Mouse (Mus musculus): ENCODE results near the gene Clcn5. TPM values are rescaled to one million over a fixed set of nuclear protein-coding genes. Genes with fewer than 3 reads are reported as not detected.

Gene Clcn5
- polyA plus RNA-seq, 1 experiment: 9.3 TPM

- peak; percentile 51; the same call in 1 of the 2 replicates for TF ChIP-seq POLR2A (IDR thresholded peaks at IDR 0.05; ENCODE audit: borderline replicate concordance, insufficient read depth, low read length)
- TF ChIP-seq CTCF (IDR thresholded peaks at IDR 0.05; ENCODE audit: borderline replicate concordance, insufficient read depth, low read depth, low read length): no peak
- Histone ChIP-seq H3K4me1 (ENCODE audit: control insufficient read depth, insufficient read depth, low read length) (no peaks in the 10 kb centered on the region; the same call in 1 of the 2 replicates), H3K27ac (ENCODE audit: insufficient read depth, low read length) (peak overlapping the region; percentile 83), H3K27me3 (ENCODE audit: control insufficient read depth, insufficient read depth, low read length) (no peaks in the 10 kb centered on the region), H3K4me3 (replicated peaks; ENCODE audit: insufficient read depth, low read depth, low read length) (peak overlapping the region; percentile 66)
- WGBS: 6% methylated on average over 17 of the region's 17 CpGs
- DNase-seq: peak; percentile 76 to 81
Observed at GRCm38 (mm10) chrX:7188311-7188807, 130.8 kb downstream of the Clcn5 start.

- H3K27me3 ChIP-seq (ENCODE audit: control insufficient read depth, insufficient read depth, low read length): no peaks in the 10 kb centered on the region
- H3K4me1 ChIP-seq (ENCODE audit: control insufficient read depth, insufficient read depth, low read length): no peaks in the 10 kb centered on the region; the same call in 1 of the 2 replicates
- peak; percentile 27 to 31 for DNase-seq
- H3K4me3 ChIP-seq (replicated peaks; ENCODE audit: insufficient read depth, low read depth, low read length): peak overlapping the region; percentile 66
- peak overlapping the region; percentile 83 for H3K27ac ChIP-seq (ENCODE audit: insufficient read depth, low read length)
- TF ChIP-seq CTCF (IDR thresholded peaks at IDR 0.05; ENCODE audit: borderline replicate concordance, insufficient read depth, low read depth, low read length): no peak
- WGBS: 7% methylated on average over 10 of the region's 10 CpGs
Observed at GRCm38 (mm10) chrX:7187455-7188310, 131.5 kb downstream of the Clcn5 start.

- H3K4me1 ChIP-seq (ENCODE audit: control insufficient read depth, insufficient read depth, low read length): no peaks in the 10 kb centered on the region
- H3K27me3 ChIP-seq (ENCODE audit: control insufficient read depth, insufficient read depth, low read length): no peaks in the 10 kb centered on the region
- WGBS: 82% methylated on average over 5 of the region's 5 CpGs
- H3K27ac ChIP-seq (ENCODE audit: insufficient read depth, low read length): no peak overlapping the region
- DNase-seq: no peak
- H3K4me3 ChIP-seq (replicated peaks; ENCODE audit: insufficient read depth, low read depth, low read length): no peak overlapping the region
- TF ChIP-seq POLR2A (IDR thresholded peaks at IDR 0.05; ENCODE audit: borderline replicate concordance, insufficient read depth, low read length): no peak
- TF ChIP-seq CTCF (IDR thresholded peaks at IDR 0.05; ENCODE audit: borderline replicate concordance, insufficient read depth, low read depth, low read length): no peak
Observed at GRCm38 (mm10) chrX:7170156-7170555, 149.0 kb downstream of the Clcn5 start.

GRCm38 (mm10) chrX:7168799-7169198, 150.4 kb downstream of the Clcn5 start:
- Histone ChIP-seq H3K4me3 (replicated peaks; ENCODE audit: insufficient read depth, low read depth, low read length) (no peak overlapping the region), H3K27ac (ENCODE audit: insufficient read depth, low read length) (no peak overlapping the region), H3K4me1 (ENCODE audit: control insufficient read depth, insufficient read depth, low read length) (no peaks in the 10 kb centered on the region), H3K27me3 (ENCODE audit: control insufficient read depth, insufficient read depth, low read length) (no peaks in the 10 kb centered on the region)
- DNase-seq: no peak
- 89% methylated on average over 5 of the region's 5 CpGs for WGBS
- TF ChIP-seq CTCF (IDR thresholded peaks at IDR 0.05; ENCODE audit: borderline replicate concordance, insufficient read depth, low read depth, low read length): no peak
- no peak for TF ChIP-seq POLR2A (IDR thresholded peaks at IDR 0.05; ENCODE audit: borderline replicate concordance, insufficient read depth, low read length)

- no peak for DNase-seq
- Histone ChIP-seq H3K4me1 (ENCODE audit: control insufficient read depth, insufficient read depth, low read length) (no peaks in the 10 kb centered on the region), H3K27ac (ENCODE audit: insufficient read depth, low read length) (no peak overlapping the region), H3K4me3 (replicated peaks; ENCODE audit: insufficient read depth, low read depth, low read length) (no peak overlapping the region), H3K27me3 (ENCODE audit: control insufficient read depth, insufficient read depth, low read length) (no peaks in the 10 kb centered on the region)
- no peak for TF ChIP-seq CTCF (IDR thresholded peaks at IDR 0.05; ENCODE audit: borderline replicate concordance, insufficient read depth, low read depth, low read length)
- TF ChIP-seq POLR2A (IDR thresholded peaks at IDR 0.05; ENCODE audit: borderline replicate concordance, insufficient read depth, low read length): no peak
- 92% methylated on average over 3 of the region's 3 CpGs for WGBS
Observed at GRCm38 (mm10) chrX:7157976-7158375, 161.2 kb downstream of the Clcn5 start.

- H3K4me1 ChIP-seq (ENCODE audit: control insufficient read depth, insufficient read depth, low read length): no peaks in the 10 kb centered on the region
- WGBS: 48% methylated on average over 6 of the region's 6 CpGs
- no peak for DNase-seq
- H3K4me3 ChIP-seq (replicated peaks; ENCODE audit: insufficient read depth, low read depth, low read length): no peak overlapping the region
- no peak for TF ChIP-seq POLR2A (IDR thresholded peaks at IDR 0.05; ENCODE audit: borderline replicate concordance, insufficient read depth, low read length)
- H3K27ac ChIP-seq (ENCODE audit: insufficient read depth, low read length): no peak overlapping the region
- no peaks in the 10 kb centered on the region for H3K27me3 ChIP-seq (ENCODE audit: control insufficient read depth, insufficient read depth, low read length)
Observed at GRCm38 (mm10) chrX:7156026-7156732, 163.0 kb downstream of the Clcn5 start.

GRCm38 (mm10) chrX:7150129-7150528, 169.0 kb downstream of the Clcn5 start:
- H3K27ac ChIP-seq (ENCODE audit: insufficient read depth, low read length): no peak overlapping the region
- 74% methylated on average over 4 of the region's 4 CpGs for WGBS
- no peak for DNase-seq
- H3K27me3 ChIP-seq (ENCODE audit: control insufficient read depth, insufficient read depth, low read length): no peaks in the 10 kb centered on the region
- H3K4me1 ChIP-seq (ENCODE audit: control insufficient read depth, insufficient read depth, low read length): no peaks in the 10 kb centered on the region
- no peak overlapping the region for H3K4me3 ChIP-seq (replicated peaks; ENCODE audit: insufficient read depth, low read depth, low read length)
- TF ChIP-seq POLR2A (IDR thresholded peaks at IDR 0.05; ENCODE audit: borderline replicate concordance, insufficient read depth, low read length): no peak
- no peak for TF ChIP-seq CTCF (IDR thresholded peaks at IDR 0.05; ENCODE audit: borderline replicate concordance, insufficient read depth, low read depth, low read length)
